Mouse (Mus musculus): ENCODE measurements around the gene Snx19. TPM values are rescaled to one million over a fixed set of nuclear protein-coding genes. Genes with fewer than 3 reads are reported as not detected.

Gene Snx19
- total RNA-seq, 2 experiments from 2014 or later, result 45.5 to 46.9 TPM

- no peak for TF ChIP-seq CTCF (IDR thresholded peaks at IDR 0.05)
- intact Hi-C loops (cut with DNase I), result loop anchor here (5.0 kb wide), 1 partner anchor 78 kb away; no protein-coding TSS in a partner anchor
- no peak overlapping the region for H3K27ac ChIP-seq
These were observed 57.3 kb downstream of the Snx19 start for GRCm38 (mm10) chr9:30484183-30484582.

GRCm38 (mm10) chr9:30485161-30485560 is 58.3 kb downstream of the Snx19 start:
- TF ChIP-seq CTCF (IDR thresholded peaks at IDR 0.05), result no peak
- H3K27ac ChIP-seq, result no peak overlapping the region
- H3K4me3 ChIP-seq, result no peak overlapping the region
- no peak for DNase-seq (ENCODE audit: extremely low spot score in 1 of 2, low spot score in 2 of 2)
- intact Hi-C loops (cut with DNase I), result no loop called here

More at GRCm38 (mm10) chr9:30484183-30484582, 57.3 kb downstream of the Snx19 start:
- H3K4me3 ChIP-seq, result no peak overlapping the region
- no peak for DNase-seq (ENCODE audit: extremely low spot score in 1 of 2, low spot score in 2 of 2)

GRCm38 (mm10) chr9:30488384-30488783 is 61.5 kb downstream of the Snx19 start:
- intact Hi-C loops (cut with DNase I), result no loop called here
- no peak for DNase-seq (ENCODE audit: extremely low spot score in 1 of 2, low spot score in 2 of 2)
- no peak for TF ChIP-seq CTCF (IDR thresholded peaks at IDR 0.05)
- no peak overlapping the region for H3K4me3 ChIP-seq
- no peak overlapping the region for H3K27ac ChIP-seq

GRCm38 (mm10) chr9:30494446-30494845 is 67.5 kb downstream of the Snx19 start:
- no peak for DNase-seq (ENCODE audit: extremely low spot score in 1 of 2, low spot score in 2 of 2)
- Histone ChIP-seq H3K27ac (no peak overlapping the region), H3K4me3 (no peak overlapping the region)
- intact Hi-C loops (cut with DNase I), result no loop called here
- no peak for TF ChIP-seq CTCF (IDR thresholded peaks at IDR 0.05)

GRCm38 (mm10) chr9:30508966-30509365 is 82.1 kb downstream of the Snx19 start:
- no peak for DNase-seq (ENCODE audit: extremely low spot score in 1 of 2, low spot score in 2 of 2)
- Histone ChIP-seq H3K4me3 (no peak overlapping the region), H3K27ac (no peak overlapping the region)
- no peak for TF ChIP-seq CTCF (IDR thresholded peaks at IDR 0.05)
- intact Hi-C loops (cut with DNase I), result no loop called here

GRCm38 (mm10) chr9:30515953-30516352 is 89.0 kb downstream of the Snx19 start:
- no peak for TF ChIP-seq CTCF (IDR thresholded peaks at IDR 0.05)
- Histone ChIP-seq H3K27ac (no peak overlapping the region), H3K4me3 (no peak overlapping the region)
- intact Hi-C loops (cut with DNase I), result no loop called here
- DNase-seq (ENCODE audit: extremely low spot score in 1 of 2, low spot score in 2 of 2), result no peak

Data from left cerebral cortex, adult 2 months (tissue).